Mouse (Mus musculus) stomach, postnatal 0 days (tissue): Measurements from ENCODE around the gene Ctr9.

Experiments
- CTCF ChIP-seq: IDR thresholded peaks from 2 replicates; pipeline ENCODE4 v1.5.1; 2016; ENCODE audit warnings: antibody characterized with exemption, low read depth, mild to moderate bottlenecking, moderate library complexity
- EP300 ChIP-seq: optimal IDR thresholded peaks from 2 replicates; pipeline ENCODE3; 2016; ENCODE audit warnings: antibody characterized with exemption

GRCm38 (mm10) chr7:111059527-111059926 lies 30.8 kb downstream of the Ctr9 start:
- TF ChIP-seq CTCF (no peak), EP300 (no peak)
